Comparison of ENCODE assay signal across 12 mouse cellular contexts in the genomic region with DNA sequence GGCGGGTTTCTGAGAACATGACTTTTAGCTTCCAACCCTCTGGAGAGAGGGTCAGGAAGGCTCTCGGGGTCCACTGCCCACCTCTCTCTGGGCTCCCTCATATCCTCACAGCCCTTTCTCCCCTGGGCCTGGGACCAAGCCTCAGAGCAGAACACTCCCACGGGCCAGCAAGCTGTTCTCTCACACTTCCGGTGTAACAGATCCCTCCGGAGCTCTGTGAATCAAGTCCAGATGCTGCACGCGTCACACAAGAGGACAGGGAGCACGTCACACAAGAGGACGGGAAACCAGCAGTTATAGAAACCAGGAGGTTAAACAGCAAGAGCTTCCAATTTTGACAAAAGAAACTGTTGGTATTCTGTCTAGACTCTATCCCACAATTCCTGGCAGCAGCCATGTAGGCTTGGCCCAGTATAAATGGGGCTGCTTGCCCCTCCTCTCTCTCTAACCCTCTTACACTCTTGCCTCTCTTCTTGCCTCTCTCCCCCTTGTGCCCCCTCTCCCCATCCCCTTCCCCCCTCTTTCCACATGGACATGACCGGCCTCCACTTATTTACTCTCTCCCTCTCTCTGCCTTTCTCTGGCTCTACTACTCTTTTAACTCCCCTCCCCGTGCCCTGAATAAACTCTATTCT. TPM values are rescaled to one million over a fixed set of nuclear protein-coding genes. Genes with fewer than 3 reads are reported as not detected.
DNase-seq lines count a peak whose midpoint lies in the region; ATAC-seq lines count a peak whose summit lies in the region.
"Had no signal": no experiment of that assay in that cellular context is flagged by ENCODE, and none has a peak within 500 bp of the region (broad histone marks: within the 10 kb centered on the region; RNA-seq: fewer than 3 reads in every experiment).

No protein-coding gene starts in this region.

- no peak overlapping the region for H3K9ac ChIP-seq in forebrain, embryonic 15.5 days (replicated peaks)
- no peak overlapping the region for H3K9ac ChIP-seq in kidney, embryonic 14.5 days (ENCODE audit: low read depth, low read length)
- H3K9ac ChIP-seq in heart, embryonic 15.5 days, result no peak overlapping the region
- no peak overlapping the region for H3K9ac ChIP-seq in limb, embryonic 12.5 days (replicated peaks)
- H3K9ac ChIP-seq: liver, embryonic 15.5 days had no signal

- DNase-seq in forebrain, embryonic 10.5 days (ENCODE audit: extremely low spot score, low spot score), result peak; percentile 45
- no peak for DNase-seq in kidney, adult 11 months
- DNase-seq in layer of hippocampus, adult 18-20 months (ENCODE audit: low spot score in 2 of 2), result no peak
- DNase-seq in cerebellum, postnatal 10 days, result no peak
- DNase-seq: cerebellum, adult 11 months; layer of hippocampus, postnatal 36 days had no signal

- peak overlapping the region; percentile 45; the same call in 1 of the 2 replicates for H3K27ac ChIP-seq in forebrain, embryonic 10.5 days
- H3K27ac ChIP-seq in forebrain, embryonic 15.5 days (replicated peaks), result no peak overlapping the region
- H3K27ac ChIP-seq in kidney, embryonic 14.5 days (ENCODE audit: low read depth, low read length), result no peak overlapping the region
- H3K27ac ChIP-seq in heart, embryonic 15.5 days, result peak overlapping the region; percentile 27
- H3K27ac ChIP-seq in limb, embryonic 12.5 days, result 0 out of 2 replicates have a peak overlapping the region, but pooled peaks have one; percentile 50
- H3K27ac ChIP-seq: liver, embryonic 15.5 days had no signal

- H3K9me3 ChIP-seq in forebrain, embryonic 10.5 days, result no peaks in the 10 kb centered on the region
- H3K9me3 ChIP-seq in forebrain, embryonic 15.5 days, result no peaks in the 10 kb centered on the region
- H3K9me3 ChIP-seq in kidney, embryonic 14.5 days (ENCODE audit: control insufficient read depth, low read length), result no peaks in the 10 kb centered on the region
- H3K9me3 ChIP-seq in heart, embryonic 15.5 days (replicated peaks), result no peaks in the 10 kb centered on the region
- no peaks in the 10 kb centered on the region; the same call in 1 of the 2 replicates for H3K9me3 ChIP-seq in limb, embryonic 12.5 days
- H3K9me3 ChIP-seq: liver, embryonic 15.5 days had no signal

- no peak for ATAC-seq in forebrain, embryonic 15.5 days (replicated peaks)
- ATAC-seq in kidney, embryonic 14.5 days (ENCODE audit: low FRiP score, low TSS enrichment), result peak; percentile 59; the same call in 1 of the 2 replicates
- ATAC-seq in heart, embryonic 15.5 days (replicated peaks; ENCODE audit: insufficient number of reproducible peaks, insufficient read depth, low FRiP score, low read depth), result no peak
- ATAC-seq in limb, embryonic 12.5 days (ENCODE audit: insufficient number of reproducible peaks, insufficient read depth, low FRiP score, low TSS enrichment, low read depth), result no peak
- ATAC-seq: midbrain, embryonic 16.5 days had no signal

- 83% methylated on average over 11 of the region's 11 CpGs for WGBS in forebrain, embryonic 10.5 days
- WGBS in forebrain, embryonic 15.5 days, result 80% methylated on average over 11 of the region's 11 CpGs
- 53% methylated on average over 11 of the region's 11 CpGs for WGBS in kidney, embryonic 14.5 days
- WGBS in heart, embryonic 15.5 days, result 72% methylated on average over 11 of the region's 11 CpGs
- 34% methylated on average over 11 of the region's 11 CpGs for whole genome bisulfite sequencing in limb, embryonic 12.5 days

- no peak overlapping the region for H3K4me3 ChIP-seq in forebrain, embryonic 10.5 days
- no peak overlapping the region for H3K4me3 ChIP-seq in forebrain, embryonic 15.5 days
- no peak overlapping the region for H3K4me3 ChIP-seq in kidney, embryonic 14.5 days (ENCODE audit: low read length)
- no peak overlapping the region for H3K4me3 ChIP-seq in heart, embryonic 15.5 days
- no peak overlapping the region for H3K4me3 ChIP-seq in limb, embryonic 12.5 days (replicated peaks)
- H3K4me3 ChIP-seq: liver, embryonic 15.5 days had no signal

- H3K4me2 ChIP-seq in forebrain, embryonic 15.5 days (replicated peaks), result no peak overlapping the region
- H3K4me2 ChIP-seq in kidney, embryonic 14.5 days (replicated peaks; ENCODE audit: low read depth, low read length), result no peak overlapping the region
- H3K4me2 ChIP-seq in heart, embryonic 15.5 days, result no peak overlapping the region
- peak overlapping the region; percentile 27; the same call in 1 of the 2 replicates for H3K4me2 ChIP-seq in limb, embryonic 12.5 days
- H3K4me2 ChIP-seq: liver, embryonic 15.5 days had no signal

- peaks cover 38% of the 10 kb centered on the region for H3K4me1 ChIP-seq in forebrain, embryonic 10.5 days
- no peaks in the 10 kb centered on the region; the same call in 1 of the 2 replicates for H3K4me1 ChIP-seq in forebrain, embryonic 15.5 days
- peaks cover 10% of the 10 kb centered on the region for H3K4me1 ChIP-seq in kidney, embryonic 14.5 days (ENCODE audit: control insufficient read depth, insufficient read depth, low read length)
- peaks cover 14% of the 10 kb centered on the region; the same call in 1 of the 2 replicates for H3K4me1 ChIP-seq in heart, embryonic 15.5 days (replicated peaks)
- H3K4me1 ChIP-seq in limb, embryonic 12.5 days (replicated peaks), result peaks cover 36% of the 10 kb centered on the region

- no peaks in the 10 kb centered on the region for H3K27me3 ChIP-seq in forebrain, embryonic 10.5 days (ENCODE audit: poor library complexity, severe bottlenecking)
- H3K27me3 ChIP-seq in forebrain, embryonic 15.5 days, result no peaks in the 10 kb centered on the region
- no peaks in the 10 kb centered on the region for H3K27me3 ChIP-seq in kidney, embryonic 14.5 days (ENCODE audit: control insufficient read depth, insufficient read depth, low read length)
- H3K27me3 ChIP-seq in heart, embryonic 15.5 days, result no peaks in the 10 kb centered on the region
- no peaks in the 10 kb centered on the region for H3K27me3 ChIP-seq in limb, embryonic 12.5 days
- H3K27me3 ChIP-seq: liver, embryonic 15.5 days had no signal

- no peaks in the 10 kb centered on the region for H3K36me3 ChIP-seq in forebrain, embryonic 10.5 days (replicated peaks)
- H3K36me3 ChIP-seq in forebrain, embryonic 15.5 days, result no peaks in the 10 kb centered on the region
- H3K36me3 ChIP-seq in kidney, embryonic 14.5 days (ENCODE audit: control insufficient read depth, insufficient read depth, low read length), result no peaks in the 10 kb centered on the region
- H3K36me3 ChIP-seq in heart, embryonic 15.5 days, result no peaks in the 10 kb centered on the region
- H3K36me3 ChIP-seq in limb, embryonic 12.5 days, result no peaks in the 10 kb centered on the region
- H3K36me3 ChIP-seq: liver, embryonic 15.5 days had no signal

RNA-seq across cellular contexts. Expression of gene Xxylt1, which starts 19.9 kb away (rescaled TPM):
- 13.9 and 14.4 TPM in 2 replicates for polyA plus RNA-seq in forebrain, embryonic 10.5 days (2016; fragmentation: Nextera tagmentation; extraction: Ambion mirVana)
- 8.9 and 10.0 TPM in 2 replicates for polyA plus RNA-seq in forebrain, embryonic 15.5 days (2015; fragmentation: Nextera tagmentation; extraction: Ambion mirVana)
- polyA plus RNA-seq in kidney, embryonic 14.5 days (2014; fragmentation: Nextera tagmentation; extraction: Ambion mirVana), result 16.0 and 28.6 TPM in 2 replicates
- 6.8 and 9.9 TPM in 2 replicates for polyA plus RNA-seq in heart, embryonic 15.5 days (2015; fragmentation: Nextera tagmentation; extraction: Ambion mirVana)
- polyA plus RNA-seq in limb, embryonic 12.5 days (2016; fragmentation: Nextera tagmentation; extraction: Ambion mirVana), result 22.4 and 23.0 TPM in 2 replicates
- 10 to 100 TPM; 17.2 to 19.6 TPM for total RNA-seq in layer of hippocampus, adult 18-20 months (2021)

Comparison
In these comparisons a context has a peak if more than half of its experiments do, and no peak if none do; other contexts are left out.
1. H3K27ac ChIP-seq: peak in forebrain, embryonic 10.5 days (single experiment), heart, embryonic 15.5 days (single experiment) and limb, embryonic 12.5 days (single experiment); none in forebrain, embryonic 15.5 days (single experiment) and kidney, embryonic 14.5 days (single experiment).